Mouse (Mus musculus) thymus, adult 2 months (tissue): ENCODE data around the gene Uts2r.

Experiments used
- CTCF ChIP-seq: fragments of 200-500 bp; IDR thresholded peaks from 2 replicates; pipeline ENCODE4 v1.5.1; 2012; ENCODE audit warnings: mild to moderate bottlenecking, control low read depth, low read length, moderate library complexity, borderline replicate concordance; ENCODE audit not compliant: control insufficient read depth, poor library complexity, insufficient read depth; ENCODE audit errors: extremely low read depth
- POLR2A ChIP-seq: fragments of 200-500 bp; IDR thresholded peaks from 2 replicates; pipeline ENCODE4 v1.6.1; 2012; ENCODE audit warnings: mild to moderate bottlenecking, low read length, control low read depth, moderate library complexity; ENCODE audit not compliant: control insufficient read depth, poor library complexity, insufficient read depth; ENCODE audit errors: extremely low read depth

DNA sequence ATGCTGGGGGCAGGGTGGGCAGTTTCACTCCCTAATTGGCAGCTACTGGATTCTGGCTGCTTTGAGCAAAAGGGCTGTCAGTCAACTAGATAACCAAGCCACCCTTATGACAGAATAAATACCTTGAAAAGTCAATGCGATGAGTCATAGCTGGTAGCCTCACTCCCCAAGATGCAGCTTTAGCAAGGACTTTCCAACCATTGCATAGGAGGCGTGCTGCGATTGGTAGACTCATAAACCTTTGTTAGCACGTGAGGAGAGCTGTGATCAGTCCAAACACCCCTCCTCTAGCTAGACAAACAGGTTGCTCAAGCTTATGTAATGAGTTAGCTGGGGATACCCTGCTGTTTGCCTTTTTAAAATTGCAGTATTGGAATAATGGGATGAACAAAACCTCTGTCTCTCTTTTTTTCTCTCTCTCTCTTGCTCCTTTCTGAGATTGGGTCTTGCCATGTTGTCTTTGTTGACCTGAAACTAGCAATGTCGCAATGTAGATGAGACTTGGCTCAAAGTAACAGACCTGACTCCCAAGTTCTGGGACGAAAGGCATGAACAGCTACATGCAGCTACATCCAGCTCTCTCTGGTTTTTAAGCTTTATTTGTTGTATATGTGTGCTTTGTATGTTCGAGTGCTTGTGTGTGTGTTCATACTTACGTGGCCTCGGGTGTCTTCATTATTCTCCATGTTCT is 16.6 kb upstream of the Uts2r start:
- TF ChIP-seq CTCF (no peak), POLR2A (no peak)
